Mouse (Mus musculus) small intestine, adult 2 months (tissue): ENCODE measurements at regions not wholly inside any gene's neighbourhood (a gene's known extent, or its start where the extent isn't known, plus 50 kb on each side); places are given as distances from the start of the nearest gene placed in this dataset.

Experiments used
- CTCF ChIP-seq: fragments of 200-500 bp; IDR thresholded peaks from 2 replicates; pipeline ENCODE4 v1.5.1; 2012; ENCODE audit warnings: low read depth, mild to moderate bottlenecking, control low read depth, inconsistent platforms, low read length, moderate library complexity, mixed read lengths; ENCODE audit not compliant: insufficient replicate concordance, insufficient read length; ENCODE audit errors: extremely low read depth
- POLR2A ChIP-seq: fragments of 200-500 bp; IDR thresholded peaks from 2 replicates; pipeline ENCODE4 v1.6.1; 2012; ENCODE audit warnings: low read depth, mild to moderate bottlenecking, control low read depth, inconsistent platforms, low read length, moderate library complexity

DNA sequence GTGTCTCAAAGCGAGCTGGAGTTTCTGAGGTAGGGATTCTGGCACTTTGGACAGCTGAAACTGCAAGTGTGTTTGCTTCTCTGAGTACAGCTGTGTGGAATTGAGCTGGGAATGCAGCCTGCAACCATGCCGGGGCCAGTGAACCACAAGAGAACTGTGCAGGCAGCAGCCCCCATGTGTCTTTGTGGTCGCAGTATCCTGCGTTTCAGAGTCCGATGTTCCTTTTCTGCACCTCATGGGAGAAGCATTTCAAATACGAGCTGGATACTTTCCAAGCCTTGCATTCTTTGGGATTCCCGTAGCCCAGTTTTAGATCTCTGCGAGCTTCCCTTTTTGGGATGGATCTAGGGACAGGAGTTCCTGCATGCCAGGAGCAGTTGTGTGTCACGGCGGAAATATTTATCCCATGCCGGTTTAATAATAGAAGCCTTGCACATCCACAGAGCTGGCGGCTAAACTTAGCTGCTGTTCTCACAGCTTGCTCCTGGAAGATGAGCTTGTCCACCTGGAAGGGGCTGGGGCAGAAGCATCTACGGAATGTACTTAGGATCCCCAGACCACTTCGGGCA is 233.3 kb downstream of the Gadd45g start:
- no peak for TF ChIP-seq CTCF
- no peak for TF ChIP-seq POLR2A
